Mouse (Mus musculus) stomach, embryonic 14.5 days (tissue): ENCODE data around the gene C1qtnf7. TPM values are rescaled to one million over a fixed set of nuclear protein-coding genes. Genes with fewer than 3 reads are reported as not detected.

Experiments
- ATAC-seq: fragments of 200-750 bp; cut with Nextera tagmentation; 2 replicates; pipeline ENCODE4 v1.8.0; 2017; ENCODE audit warnings: low read depth, moderate TSS enrichment; ENCODE audit not compliant: insufficient number of reproducible peaks, insufficient read depth, low FRiP score
- H3K27ac ChIP-seq: fragments of 300-500 bp; sonication (generic); 2 replicates; pipeline ENCODE4 v1.5.1; 2014; ENCODE audit warnings: mild to moderate bottlenecking, low read length, moderate library complexity, mixed read lengths
- H3K27me3 ChIP-seq: fragments of 300-500 bp; sonication (generic); 2 replicates; pipeline ENCODE4 v1.6.1; 2014; ENCODE audit warnings: low read length, control low read depth, mixed read lengths; ENCODE audit not compliant: control insufficient read depth, insufficient read depth
- H3K36me3 ChIP-seq: fragments of 300-500 bp; sonication (generic); 2 replicates; pipeline ENCODE4 v1.6.1; 2014; ENCODE audit warnings: mild to moderate bottlenecking, control low read depth, low read length, moderate library complexity, mixed read lengths; ENCODE audit not compliant: control insufficient read depth, insufficient read depth
- H3K4me1 ChIP-seq: fragments of 300-500 bp; sonication (generic); 2 replicates; pipeline ENCODE4 v1.6.1; 2014; ENCODE audit warnings: low read length, control low read depth, mixed read lengths; ENCODE audit not compliant: control insufficient read depth, insufficient read depth
- H3K4me2 ChIP-seq: fragments of 300-500 bp; sonication (generic); replicated peaks from 2 replicates; pipeline ENCODE4 v1.6.1; 2014; ENCODE audit warnings: low read depth, low read length, control low read depth
- H3K4me3 ChIP-seq: fragments of 300-500 bp; sonication (generic); 2 replicates; pipeline ENCODE4 v1.5.1; 2014; ENCODE audit warnings: low read depth, low read length, control low read depth
- H3K9ac ChIP-seq: fragments of 300-500 bp; sonication (generic); replicated peaks from 2 replicates; pipeline ENCODE4 v1.6.1; 2014; ENCODE audit warnings: low read depth, mild to moderate bottlenecking, control low read depth, low read length, moderate library complexity, mixed read lengths
- H3K9me3 ChIP-seq: fragments of 300-500 bp; sonication (generic); 2 replicates; pipeline ENCODE4 v1.6.1; 2016; ENCODE audit warnings: low read depth, low read length, control low read depth; ENCODE audit not compliant: control insufficient read depth
- WGBS: fragments of 180-500 bp; shearing (Covaris S2); extraction: QIAGEN DNeasy Blood & Tissue Kit; methylation state at CpG from one replicate; pipeline ENCODE4 v1.1.7; 2014; 5-methylcytosine and 5-hydroxymethylcytosine counted together
- polyA plus RNA-seq: library from polyadenylated mRNA; unstranded; fragments of >200 nt; fragmentation: Nextera tagmentation; extraction: Ambion mirVana; gene quantifications from 2 replicates; pipeline ENCODE4 v1.2.1, GENCODE M21; 2014

The C1qtnf7 gene
- polyA plus RNA-seq, 1 experiment from 2014 or later, result 17.3 TPM

- Histone ChIP-seq H3K4me3 (no peak overlapping the region), H3K9ac (no peak overlapping the region), H3K4me1 (no peaks in the 10 kb centered on the region), H3K27ac (no peak overlapping the region), H3K27me3 (no peaks in the 10 kb centered on the region), H3K4me2 (no peak overlapping the region), H3K9me3 (no peaks in the 10 kb centered on the region), H3K36me3 (no peaks in the 10 kb centered on the region)
- no peak for ATAC-seq
- 68% methylated on average over 2 of the region's 2 CpGs for WGBS
Observed at GRCm38 (mm10) chr5:43504243-43504786, 11.0 kb upstream of the C1qtnf7 start.

- H3K9ac ChIP-seq, result no peak overlapping the region
- H3K4me3 ChIP-seq, result no peak overlapping the region
- H3K4me2 ChIP-seq, result no peak overlapping the region
- H3K9me3 ChIP-seq, result no peaks in the 10 kb centered on the region
- H3K36me3 ChIP-seq, result no peaks in the 10 kb centered on the region
- no peaks in the 10 kb centered on the region for H3K27me3 ChIP-seq
- no peak for ATAC-seq
- no peaks in the 10 kb centered on the region for H3K4me1 ChIP-seq
- 33% methylated on average over 2 of the region's 2 CpGs for WGBS
- peak overlapping the region; percentile 23; the same call in 1 of the 2 replicates for H3K27ac ChIP-seq
Observed at GRCm38 (mm10) chr5:43508470-43508869, 6.9 kb upstream of the C1qtnf7 start.

- H3K27ac ChIP-seq, result peak overlapping the region; percentile 23; the same call in 1 of the 2 replicates
- H3K36me3 ChIP-seq, result no peaks in the 10 kb centered on the region
- ATAC-seq, result no peak
- no peaks in the 10 kb centered on the region for H3K4me1 ChIP-seq
- no peak overlapping the region for H3K9ac ChIP-seq
- no peak overlapping the region for H3K4me2 ChIP-seq
- H3K27me3 ChIP-seq, result no peaks in the 10 kb centered on the region
- H3K9me3 ChIP-seq, result no peaks in the 10 kb centered on the region
- 54% methylated on average over 1 of the region's 1 CpGs for WGBS
- H3K4me3 ChIP-seq, result no peak overlapping the region
Observed at GRCm38 (mm10) chr5:43508892-43509291, 6.4 kb upstream of the C1qtnf7 start.

- ATAC-seq, result no peak
- Histone ChIP-seq H3K9me3 (no peaks in the 10 kb centered on the region), H3K4me1 (no peaks in the 10 kb centered on the region), H3K4me3 (no peak overlapping the region), H3K27me3 (no peaks in the 10 kb centered on the region), H3K9ac (no peak overlapping the region), H3K27ac (no peak overlapping the region), H3K4me2 (no peak overlapping the region), H3K36me3 (no peaks in the 10 kb centered on the region)
- WGBS, result 86% methylated on average over 2 of the region's 2 CpGs
Observed at GRCm38 (mm10) chr5:43511126-43511525, 4.2 kb upstream of the C1qtnf7 start.

DNA sequence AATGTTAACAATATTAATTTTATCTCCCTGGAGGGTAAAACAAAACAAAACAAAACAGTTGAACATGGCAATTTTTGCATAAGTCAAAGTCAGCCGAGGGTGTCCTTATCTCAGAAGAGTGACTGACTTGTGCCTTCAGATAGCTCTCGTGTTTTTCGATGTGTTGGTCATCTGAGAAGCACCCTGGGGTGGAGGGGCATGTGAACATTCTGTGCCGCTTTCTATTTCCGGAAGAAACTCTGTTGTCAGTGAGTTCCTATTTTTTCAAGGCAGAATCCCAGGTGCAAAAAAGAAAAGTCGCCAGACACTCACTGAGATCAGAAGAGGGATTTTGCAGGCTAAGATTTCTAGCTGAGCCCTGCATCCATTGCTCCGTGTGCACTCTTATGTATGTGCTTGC, 1.2 kb downstream of the C1qtnf7 start:
- Histone ChIP-seq H3K4me2 (peak overlapping the region; percentile 35), H3K27ac (no peak overlapping the region; the same call in 1 of the 2 replicates), H3K27me3 (no peaks in the 10 kb centered on the region), H3K9ac (peak overlapping the region; percentile 32; the same call in 1 of the 2 replicates), H3K4me3 (peak overlapping the region; percentile 23), H3K9me3 (no peaks in the 10 kb centered on the region), H3K4me1 (no peaks in the 10 kb centered on the region; the same call in 1 of the 2 replicates), H3K36me3 (no peaks in the 10 kb centered on the region)
- WGBS, result 44% methylated on average over 7 of the region's 7 CpGs
- no peak for ATAC-seq

DNA sequence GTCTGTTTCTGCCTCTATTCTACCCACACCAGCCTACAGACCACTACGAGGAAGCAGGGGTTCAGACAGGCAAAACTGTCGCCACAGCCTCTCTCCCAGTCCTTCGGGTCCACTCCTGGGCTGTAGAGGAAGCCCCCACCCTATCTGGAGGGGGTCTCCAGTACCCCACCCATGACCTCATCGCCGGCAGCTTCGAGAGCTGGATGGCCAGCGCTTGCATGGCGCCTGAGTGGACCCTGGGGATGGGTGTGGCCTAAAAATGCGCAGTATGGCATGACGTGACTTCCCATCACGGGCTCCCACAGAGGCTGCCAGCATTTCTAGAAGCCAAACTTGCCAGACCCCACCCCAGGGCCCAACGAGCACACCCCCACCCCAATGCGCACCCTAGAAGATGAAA, 2.0 kb downstream of the C1qtnf7 start:
- Histone ChIP-seq H3K27ac (no peak overlapping the region), H3K36me3 (no peaks in the 10 kb centered on the region), H3K9me3 (no peaks in the 10 kb centered on the region), H3K4me2 (peak overlapping the region; percentile 35), H3K27me3 (no peaks in the 10 kb centered on the region), H3K4me1 (no peaks in the 10 kb centered on the region; the same call in 1 of the 2 replicates), H3K9ac (no peak overlapping the region), H3K4me3 (peak overlapping the region; percentile 23)
- no peak for ATAC-seq
- 88% methylated on average over 13 of the region's 13 CpGs for WGBS

- no peak overlapping the region for H3K4me2 ChIP-seq
- no peak for ATAC-seq
- H3K36me3 ChIP-seq, result no peaks in the 10 kb centered on the region
- no peaks in the 10 kb centered on the region for H3K27me3 ChIP-seq
- H3K27ac ChIP-seq, result no peak overlapping the region
- 61% methylated on average over 2 of the region's 2 CpGs for WGBS
- no peaks in the 10 kb centered on the region; the same call in 1 of the 2 replicates for H3K4me1 ChIP-seq
- H3K9ac ChIP-seq, result no peak overlapping the region
- no peak overlapping the region for H3K4me3 ChIP-seq
- H3K9me3 ChIP-seq, result no peaks in the 10 kb centered on the region
Observed at GRCm38 (mm10) chr5:43519905-43520304, 4.6 kb downstream of the C1qtnf7 start.

- Histone ChIP-seq H3K27me3 (no peaks in the 10 kb centered on the region), H3K9me3 (no peaks in the 10 kb centered on the region), H3K9ac (no peak overlapping the region), H3K27ac (no peak overlapping the region), H3K4me2 (no peak overlapping the region), H3K4me1 (no peaks in the 10 kb centered on the region; the same call in 1 of the 2 replicates), H3K4me3 (no peak overlapping the region), H3K36me3 (no peaks in the 10 kb centered on the region)
- WGBS, result 66% methylated on average over 7 of the region's 7 CpGs
- ATAC-seq, result no peak
Observed at GRCm38 (mm10) chr5:43521369-43521768, 6.0 kb downstream of the C1qtnf7 start.

GRCm38 (mm10) chr5:43522866-43523265, 7.5 kb downstream of the C1qtnf7 start:
- H3K4me1 ChIP-seq, result no peaks in the 10 kb centered on the region; the same call in 1 of the 2 replicates
- no peak overlapping the region for H3K4me3 ChIP-seq
- no peaks in the 10 kb centered on the region for H3K27me3 ChIP-seq
- ATAC-seq, result no peak
- H3K9me3 ChIP-seq, result no peaks in the 10 kb centered on the region
- WGBS, result 66% methylated on average over 1 of the region's 1 CpGs
- H3K4me2 ChIP-seq, result no peak overlapping the region
- no peaks in the 10 kb centered on the region for H3K36me3 ChIP-seq
- no peak overlapping the region for H3K27ac ChIP-seq
- H3K9ac ChIP-seq, result no peak overlapping the region
